Mouse (Mus musculus): ENCODE measurements around the gene Thrap3. TPM values are rescaled to one million over a fixed set of nuclear protein-coding genes. Genes with fewer than 3 reads are reported as not detected.

Gene Thrap3
- total RNA-seq, 2 experiments from 2014 or later: 92.1 to 99.3 TPM

DNA sequence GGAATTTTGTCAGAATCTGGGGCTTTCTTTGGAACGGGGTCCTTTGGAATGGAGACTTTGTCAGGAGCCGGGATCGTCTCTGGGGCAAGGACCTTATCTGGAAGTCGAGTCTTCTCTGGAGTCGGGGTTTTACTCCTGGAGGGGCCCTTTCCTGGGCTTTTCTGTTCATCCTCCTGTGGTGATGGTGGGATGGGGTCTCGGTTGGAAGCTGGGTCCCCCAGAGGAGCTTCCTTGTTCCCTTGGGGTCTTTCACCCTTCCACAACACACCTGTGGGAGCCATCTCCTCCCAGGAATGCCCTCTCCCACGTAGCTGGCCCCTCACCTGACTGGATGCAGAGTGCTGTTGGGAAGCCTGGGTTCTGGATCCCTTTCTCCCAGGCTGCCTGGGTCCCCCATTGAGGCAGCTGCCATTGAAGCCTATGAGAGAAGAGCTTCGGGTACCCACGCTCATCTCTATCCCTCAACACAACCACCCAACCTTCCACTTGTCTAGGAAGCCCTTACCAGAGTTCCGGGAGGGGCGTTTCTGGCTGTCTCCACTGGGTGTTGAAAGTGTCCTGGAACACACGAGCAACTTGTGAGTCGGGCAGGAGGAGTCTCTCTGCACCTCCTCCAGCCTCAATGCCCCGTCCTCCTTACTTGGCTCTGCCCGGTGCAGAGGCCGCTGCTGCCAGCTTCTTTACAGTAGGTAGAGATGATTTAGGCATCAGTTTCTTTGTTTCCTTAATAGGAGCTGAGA, 50.7 kb downstream of the Thrap3 start:
- intact Hi-C loops (cut with DNase I; ENCODE audit: low total_unique reads): no loop called here
- no peak for DNase-seq

DNA sequence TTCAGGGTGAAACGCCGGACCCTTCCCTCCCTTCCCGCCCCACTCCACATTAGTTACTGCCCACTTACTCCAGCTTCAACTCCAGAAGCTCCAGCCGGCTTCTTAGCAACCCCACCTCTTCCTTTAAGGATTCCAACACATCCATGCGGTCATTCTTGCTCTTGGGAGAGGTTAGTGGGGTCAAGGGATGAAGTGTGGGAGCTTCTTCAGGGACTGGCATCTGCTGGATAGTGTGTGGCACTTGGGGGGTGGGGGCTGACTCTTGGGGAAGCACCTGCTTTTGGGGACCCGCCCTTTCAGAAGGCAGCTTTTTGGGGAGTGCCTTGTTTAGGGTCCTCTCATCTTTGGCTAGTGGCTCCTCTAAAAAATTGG, 51.6 kb downstream of the Thrap3 start:
- no peak for DNase-seq
- intact Hi-C loops (cut with DNase I; ENCODE audit: low total_unique reads): no loop called here

GRCm38 (mm10) chr4:126150297-126150948, 52.1 kb downstream of the Thrap3 start:
- intact Hi-C loops (cut with DNase I; ENCODE audit: low total_unique reads): no loop called here
- peak; percentile 87 for DNase-seq

- intact Hi-C loops (cut with DNase I; ENCODE audit: low total_unique reads): no loop called here
- no peak for DNase-seq
These were observed 52.8 kb downstream of the Thrap3 start for GRCm38 (mm10) chr4:126149798-126150197.

DNA sequence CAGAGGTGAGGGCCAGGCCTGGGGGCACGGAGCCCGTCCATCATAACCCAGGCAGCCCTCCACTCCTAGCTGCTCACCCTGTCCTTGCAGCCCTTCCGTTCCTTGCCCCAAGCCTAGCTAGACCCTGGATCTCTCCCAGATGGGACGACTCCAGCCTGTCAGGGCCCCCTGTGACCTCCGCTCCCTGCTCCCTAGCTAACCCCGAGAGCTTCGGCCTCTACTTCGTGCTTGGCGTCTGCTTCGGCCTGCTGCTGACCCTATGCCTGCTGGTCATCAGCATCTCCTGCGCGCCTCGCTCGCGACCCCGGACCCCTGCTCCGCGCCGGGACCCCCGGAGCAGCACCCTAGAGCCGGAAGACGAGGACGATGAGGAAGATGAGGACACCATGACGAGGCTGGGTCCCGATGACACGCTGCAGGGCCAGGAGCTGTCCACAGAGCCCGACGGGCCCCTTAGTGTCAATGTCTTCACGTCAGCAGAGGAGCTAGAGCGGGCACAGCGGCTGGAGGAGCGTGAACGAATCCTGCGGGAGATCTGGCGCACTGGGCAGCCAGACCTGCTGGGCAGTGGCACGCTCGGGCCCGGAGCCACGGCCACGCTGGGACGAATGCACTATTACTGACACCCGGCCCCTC, 53.4 kb downstream of the Thrap3 start:
- intact Hi-C loops (cut with DNase I; ENCODE audit: low total_unique reads): no loop called here

DNA sequence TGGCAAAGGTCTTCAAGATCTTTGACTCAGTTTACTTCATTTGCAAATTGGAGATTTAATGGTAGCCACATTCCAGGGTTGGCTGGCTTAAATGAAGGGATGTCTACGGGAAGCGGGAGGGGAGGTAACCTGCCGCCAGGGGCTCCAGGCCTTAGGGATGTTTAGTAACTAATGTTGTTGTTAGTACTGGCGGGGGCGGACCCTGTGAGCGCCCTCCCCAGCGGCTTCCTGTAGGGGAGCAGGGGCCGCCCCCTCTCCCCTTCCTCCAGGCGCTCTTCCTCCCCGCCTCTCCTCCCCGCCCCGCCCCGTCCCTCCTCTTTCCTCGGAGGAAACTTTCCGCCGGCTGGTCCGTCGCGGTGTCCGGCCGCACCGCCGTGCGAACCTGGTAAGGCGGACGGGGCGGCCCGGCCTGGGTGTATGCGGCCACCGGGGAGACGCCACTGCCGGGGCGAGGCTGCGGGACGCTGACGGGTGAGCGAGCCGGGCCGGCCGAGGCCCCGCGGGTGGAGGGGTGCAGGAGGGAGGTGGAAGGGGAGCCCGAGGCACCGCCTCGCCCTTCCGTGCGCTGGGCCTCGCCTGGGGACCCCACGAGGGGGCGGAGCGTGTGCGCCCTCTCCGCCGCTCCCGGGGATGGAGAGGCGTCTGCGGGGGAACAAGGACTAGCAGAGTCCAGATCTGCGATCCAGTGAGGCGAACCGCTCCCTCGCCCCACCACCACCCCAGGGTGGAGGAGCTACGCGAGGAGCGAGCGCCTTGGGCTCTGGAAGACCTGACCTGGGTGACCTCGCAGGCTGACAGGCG, 54.2 kb downstream of the Thrap3 start:
- intact Hi-C loops (cut with DNase I; ENCODE audit: low total_unique reads): no loop called here
- DNase-seq: peak; percentile 81

More for the DNA sequence above, 53.4 kb downstream of the Thrap3 start:
- DNase-seq: no peak

DNA sequence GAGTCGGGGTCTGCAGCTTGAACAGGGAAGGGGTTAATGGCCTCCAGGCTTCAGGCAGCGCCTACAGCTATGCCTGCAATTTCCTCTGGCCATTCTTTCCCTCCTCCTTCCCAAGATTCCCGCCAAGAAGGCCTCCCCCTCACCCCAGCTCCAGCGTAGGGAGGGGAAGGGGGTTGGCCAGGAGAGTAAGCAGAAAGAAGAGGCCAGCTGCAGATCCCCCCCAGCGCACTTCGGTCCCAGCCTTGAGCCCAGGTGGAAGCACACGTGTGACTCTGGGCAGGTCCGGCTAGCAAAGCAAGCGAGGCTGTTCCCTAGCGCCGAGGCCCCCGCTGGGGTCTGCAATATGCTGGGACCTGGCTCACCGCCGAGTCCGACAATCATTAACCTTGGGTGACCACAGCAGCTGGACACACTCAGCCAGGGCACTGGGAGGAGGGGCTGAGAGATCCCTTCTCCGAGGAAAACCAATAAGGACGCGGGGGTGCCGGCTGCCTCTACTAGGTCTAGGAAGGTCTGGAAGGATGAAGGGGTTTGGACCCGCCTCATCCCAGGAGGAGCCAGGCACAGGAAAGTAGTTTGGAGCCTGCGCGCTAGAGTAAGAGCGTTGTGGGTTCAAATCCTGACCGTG, 54.9 kb downstream of the Thrap3 start, which contains the start of gene Eva1b:
Eva1b (plus strand) TSS at position 212 of the 628 bp plus-strand sequence.
- intact Hi-C loops (cut with DNase I; ENCODE audit: low total_unique reads): no loop called here
- DNase-seq: peak; percentile 82

DNA sequence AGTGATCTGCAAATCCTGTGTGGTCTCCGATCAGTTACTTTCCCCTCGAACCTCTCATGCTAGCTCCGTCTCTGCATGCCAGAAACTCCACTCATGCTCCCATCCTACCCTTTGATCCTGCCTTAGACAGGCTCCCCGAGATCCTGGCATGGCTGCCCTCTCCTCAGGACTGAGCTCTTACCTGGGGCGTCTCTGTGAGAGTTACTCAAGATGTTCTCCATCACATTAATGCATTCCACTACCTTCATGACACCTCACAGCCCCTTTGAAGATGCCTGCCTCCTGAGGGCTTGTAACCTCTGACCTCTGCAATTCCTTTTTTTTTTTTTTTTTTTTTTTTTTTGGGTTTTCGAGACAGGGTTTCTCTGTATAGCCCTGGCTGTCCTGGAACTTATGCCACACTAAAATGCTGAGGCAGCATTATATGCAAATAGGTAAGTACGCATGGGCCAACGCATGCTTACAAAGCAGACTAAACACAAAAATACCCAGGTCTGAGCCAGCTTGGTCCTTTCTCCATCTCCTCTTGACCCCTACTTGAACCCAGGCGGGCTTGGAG, 55.5 kb downstream of the Thrap3 start:
- DNase-seq: no peak
- intact Hi-C loops (cut with DNase I; ENCODE audit: low total_unique reads): no loop called here

DNA sequence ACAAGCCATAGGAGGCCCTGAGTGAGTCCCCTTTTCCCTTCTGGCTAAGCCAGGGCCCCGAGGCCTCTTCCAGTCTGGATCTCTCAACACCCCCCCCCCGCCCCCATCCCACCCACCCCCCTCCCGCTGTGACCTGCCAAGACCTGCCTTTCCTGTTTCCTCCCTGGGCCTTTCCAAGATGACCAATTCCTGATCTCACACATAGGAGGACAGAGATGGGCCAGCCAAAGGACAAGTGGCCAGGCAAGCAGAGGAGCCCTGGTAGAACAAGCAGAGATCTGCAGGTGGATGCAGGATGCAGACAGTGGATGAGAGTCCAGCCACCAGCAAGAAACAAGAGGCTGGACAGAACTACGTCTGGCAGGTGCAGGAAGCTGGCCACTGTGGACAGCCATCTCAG, 57.2 kb downstream of the Thrap3 start:
- intact Hi-C loops (cut with DNase I; ENCODE audit: low total_unique reads): no loop called here
- no peak for DNase-seq

GRCm38 (mm10) chr4:126141021-126141420, 61.5 kb downstream of the Thrap3 start:
- intact Hi-C loops (cut with DNase I; ENCODE audit: low total_unique reads): no loop called here
- DNase-seq: no peak

- DNase-seq: no peak
- intact Hi-C loops (cut with DNase I; ENCODE audit: low total_unique reads): no loop called here
These were observed 64.8 kb downstream of the Thrap3 start for GRCm38 (mm10) chr4:126137773-126138172.

GRCm38 (mm10) chr4:126134639-126135038, 67.9 kb downstream of the Thrap3 start:
- DNase-seq: no peak
- intact Hi-C loops (cut with DNase I; ENCODE audit: low total_unique reads): no loop called here

DNA sequence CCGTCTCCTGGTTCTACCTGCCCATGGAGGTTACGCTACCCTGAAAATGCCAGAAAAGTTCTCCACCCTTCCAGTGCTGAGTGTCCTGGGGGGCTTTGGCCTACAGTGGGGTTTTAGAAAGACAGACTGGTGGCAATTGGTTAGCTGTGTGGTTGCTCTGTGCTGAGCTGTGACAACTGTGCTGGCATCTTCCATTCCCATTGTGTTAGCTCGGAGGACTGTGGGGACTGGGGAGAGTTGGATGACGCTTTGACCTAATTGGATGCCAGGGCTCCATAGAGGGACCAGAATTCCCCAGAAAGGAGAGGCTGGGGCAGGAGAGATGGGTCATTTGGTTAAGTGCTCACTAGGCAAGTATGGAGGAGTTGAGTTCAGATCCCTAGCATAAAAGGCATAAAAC, 68.3 kb downstream of the Thrap3 start:
- intact Hi-C loops (cut with DNase I; ENCODE audit: low total_unique reads): no loop called here
- DNase-seq: no peak

GRCm38 (mm10) chr4:126132636-126133264, 69.8 kb downstream of the Thrap3 start:
- no peak for DNase-seq
- intact Hi-C loops (cut with DNase I; ENCODE audit: low total_unique reads): no loop called here

- DNase-seq: peak; percentile 40
- intact Hi-C loops (cut with DNase I; ENCODE audit: low total_unique reads): no loop called here
These were observed 71.1 kb downstream of the Thrap3 start for GRCm38 (mm10) chr4:126131290-126132121.

DNA sequence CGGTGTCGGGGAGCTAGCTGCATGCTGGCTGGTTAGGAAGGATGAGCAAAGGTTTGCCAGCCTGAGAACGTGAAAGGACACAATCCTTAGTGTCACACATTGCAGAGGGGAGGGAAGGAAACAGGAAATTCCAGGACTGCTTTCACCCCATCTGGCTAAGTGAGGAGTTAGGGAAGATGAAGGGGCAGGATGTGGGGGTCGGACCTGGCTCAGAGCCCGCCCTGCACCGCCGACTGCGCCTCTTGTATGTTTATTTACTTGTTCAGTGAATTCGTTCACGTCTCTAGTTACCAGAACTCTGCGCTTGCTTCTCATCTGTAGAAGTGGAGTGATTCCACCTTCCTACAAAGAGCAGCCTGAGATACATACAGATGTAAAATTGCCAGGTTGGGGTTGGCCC, 72.1 kb downstream of the Thrap3 start:
- intact Hi-C loops (cut with DNase I; ENCODE audit: low total_unique reads): no loop called here
- no peak for DNase-seq

- DNase-seq: no peak
- intact Hi-C loops (cut with DNase I; ENCODE audit: low total_unique reads): no loop called here
These were observed 79.1 kb downstream of the Thrap3 start for GRCm38 (mm10) chr4:126123309-126124040.
